ENCODE assay signal across 8 mouse cellular contexts in genomic region chr4:53440010-53440815, GRCm38 (mm10). TPM values are rescaled to one million over a fixed set of nuclear protein-coding genes. Genes with fewer than 3 reads are reported as not detected.
DNase-seq lines count a peak whose midpoint lies in the region; ATAC-seq and TF ChIP-seq lines count a peak whose summit lies in the region.

Gene Slc44a1, plus strand, starts transcription at chr4:53440413.

- H3K4me1 ChIP-seq in cortical plate, adult 2 months (ENCODE audit: control insufficient read depth, insufficient read depth, low read length) = peaks cover 7% of the 10 kb centered on the region
- H3K4me1 ChIP-seq in hindbrain, postnatal 0 days (ENCODE audit: insufficient read depth, low read length) = peaks cover 3% of the 10 kb centered on the region; the same call in 1 of the 2 replicates

- H3K4me2 ChIP-seq in hindbrain, postnatal 0 days (ENCODE audit: low read depth, low read length) = peak within 1 kb of the TSS; percentile 93

- no peaks in the 10 kb centered on the region for H3K27me3 ChIP-seq in hindbrain, postnatal 0 days (ENCODE audit: insufficient read depth, low read length)

- H3K9me3 ChIP-seq in hindbrain, postnatal 0 days (ENCODE audit: low read length) = no peaks in the 10 kb centered on the region

- peak within 1 kb of the TSS; percentile 98 for H3K27ac ChIP-seq in cortical plate, adult 2 months (ENCODE audit: insufficient read depth, low read length)
- peak within 1 kb of the TSS; percentile 89 for H3K27ac ChIP-seq in hindbrain, postnatal 0 days

- 0 out of 2 replicates have a peak, but pooled peaks have one; percentile 31 for TF ChIP-seq POLR2A in cortical plate, adult 2 months (IDR thresholded peaks at IDR 0.05; ENCODE audit: extremely low read depth, insufficient read depth, low read length)

- under 1% methylated on average over 92 of the region's 122 CpGs for WGBS in hindbrain, postnatal 0 days

- TF ChIP-seq CTCF in cortical plate, adult 2 months (IDR thresholded peaks at IDR 0.05; ENCODE audit: extremely low read depth, insufficient read depth, low read length) = no peak
- no peak for TF ChIP-seq CTCF in hindbrain, postnatal 0 days (IDR thresholded peaks at IDR 0.05; ENCODE audit: low read depth)

- ATAC-seq in hindbrain, postnatal 0 days = peak; percentile 98
- peak; percentile 87 for ATAC-seq in megakaryocyte progenitor cell, adult 5-6 weeks (replicated peaks; ENCODE audit: poor library complexity)

- peak within 1 kb of the TSS; percentile 90 for H3K9ac ChIP-seq in hindbrain, postnatal 0 days (replicated peaks; ENCODE audit: low read length)

- intact Hi-C loops in left cerebral cortex, postnatal 10 days (cut with DNase I) = loop anchor here (1.0 to 10.0 kb wide), 3 partner anchors 55 to 152 kb away; no protein-coding TSS in a partner anchor

- no peaks in the 10 kb centered on the region for H3K36me3 ChIP-seq in hindbrain, postnatal 0 days (ENCODE audit: insufficient read depth, low read length)

- peak; percentile 93 to 96 for DNase-seq in adrenal gland, adult (ENCODE audit: inconsistent age in 2 of 2, low spot score in 1 of 2)
- DNase-seq in gastrocnemius, adult 8-10 months (ENCODE audit: low spot score in 2 of 2) = peak; percentile 80 to 84
- peak; percentile 97 for DNase-seq in hindbrain, postnatal 0 days (ENCODE audit: low spot score)
- DNase-seq in left cerebral cortex, postnatal 10 days (ENCODE audit: extremely low spot score in 1 of 2, low spot score in 2 of 2) = peak; percentile 79 to 96
- DNase-seq in right cerebral cortex, postnatal 14 days = peak; percentile 89
- peak; percentile 79 for DNase-seq in urinary bladder, postnatal 25 days (ENCODE audit: low spot score)

- H3K4me3 ChIP-seq in cortical plate, adult 2 months (ENCODE audit: insufficient read depth, low read length) = peak within 1 kb of the TSS; percentile 95
- peak within 1 kb of the TSS; percentile 94 for H3K4me3 ChIP-seq in hindbrain, postnatal 0 days (ENCODE audit: low read length)

RNA-seq across cellular contexts. Expression of gene Slc44a1, which starts in this region (rescaled TPM):
- polyA plus RNA-seq in cortical plate, adult 2 months (2012; rRNA removed) = 56.5 and 67.4 TPM in 2 replicates
- total RNA-seq in gastrocnemius, adult 8-10 months (2022) = 10 to 100 TPM; 14.7 to 21.4 (median 18.0) TPM
- total RNA-seq in hindbrain, postnatal 0 days (2014; rRNA removed) = 28.6 and 39.4 TPM in 2 replicates
- polyA plus RNA-seq in hindbrain, postnatal 0 days (2015; fragmentation: Nextera tagmentation; extraction: Ambion mirVana) = 13.6 and 14.5 TPM in 2 replicates
- total RNA-seq in left cerebral cortex, postnatal 10 days (2021) = 10 to 100 TPM; 51.4 to 57.3 TPM
- total RNA-seq in megakaryocyte progenitor cell, adult 5-6 weeks (2015) = 5.5 and 5.8 TPM in 2 replicates
- total RNA-seq in megakaryocyte progenitor cell, adult 5-6 weeks (2017) = 3.5 and 5.5 TPM in 2 replicates

Comparison
In these comparisons a context has a peak if more than half of its experiments do, and no peak if none do; other contexts are left out.
1. Peak in every context shown above with its lines: DNase-seq, ATAC-seq, H3K4me3 ChIP-seq and H3K27ac ChIP-seq.